Mouse (Mus musculus): ENCODE measurements at regions not wholly inside any gene's neighbourhood (a gene's known extent, or its start where the extent isn't known, plus 50 kb on each side); places are given as distances from the start of the nearest gene placed in this dataset.
A peak's percentile ranks its signal among the peaks of the same experiment; 100 is the strongest.

- DNase-seq, result peak; percentile 19
Observed at GRCm38 (mm10) chr6:6289806-6290205, 72.8 kb upstream of the Slc25a13 start.

- no peak for DNase-seq
Observed at GRCm38 (mm10) chr6:6280812-6281568, 64.0 kb upstream of the Slc25a13 start.

GRCm38 (mm10) chr6:6279646-6280045, 62.7 kb upstream of the Slc25a13 start:
- no peak for DNase-seq

DNA sequence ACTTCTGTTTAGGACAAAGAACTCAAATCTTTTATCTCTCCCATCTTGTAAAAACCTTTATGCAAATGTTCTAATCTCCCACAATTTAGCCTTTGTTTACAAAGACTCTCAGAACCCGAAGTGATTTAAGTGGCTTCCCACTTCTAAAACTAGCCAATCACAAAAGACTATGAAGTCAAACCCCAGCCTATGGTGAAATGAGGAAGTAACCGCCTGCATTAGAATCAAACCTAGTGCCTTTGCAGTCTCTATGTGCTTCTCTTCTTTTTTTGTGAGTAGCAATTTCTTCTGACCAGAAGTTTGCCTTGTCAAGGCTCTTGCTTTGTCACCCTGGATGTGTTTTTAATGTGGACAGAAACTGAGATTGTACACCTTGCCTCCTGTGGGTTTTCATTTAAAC, 53.6 kb upstream of the Slc25a13 start:
- no peak for DNase-seq

Data from gastrocnemius, postnatal 10 days (tissue).